Mouse (Mus musculus) intestine, postnatal 0 days (tissue): Measurements from ENCODE around the gene Cyp4f17. TPM values are rescaled to one million over a fixed set of nuclear protein-coding genes. Genes with fewer than 3 reads are reported as not detected.
A peak's percentile ranks its signal among the peaks of the same experiment; 100 is the strongest.

Source experiments
- ATAC-seq: fragments of 200-750 bp; cut with Nextera tagmentation; 2 replicates; pipeline ENCODE4 v1.8.0; 2017; ENCODE audit warnings: mild to moderate bottlenecking, moderate TSS enrichment, moderate library complexity
- H3K27ac ChIP-seq: fragments of 300-500 bp; sonication (generic); 2 replicates; pipeline ENCODE4 v1.5.1; 2014; ENCODE audit warnings: mild to moderate bottlenecking, low read depth, low read length, moderate library complexity
- H3K27me3 ChIP-seq: fragments of 300-500 bp; sonication (generic); replicated peaks from 2 replicates; pipeline ENCODE4 v1.6.1; 2014; ENCODE audit warnings: low read length, mixed read lengths; ENCODE audit not compliant: control insufficient read depth, insufficient read depth
- H3K36me3 ChIP-seq: fragments of 300-500 bp; sonication (generic); 2 replicates; pipeline ENCODE4 v1.6.1; 2014; ENCODE audit warnings: mild to moderate bottlenecking, moderate library complexity; ENCODE audit not compliant: control insufficient read depth, insufficient read depth
- H3K4me1 ChIP-seq: fragments of 300-500 bp; sonication (generic); replicated peaks from 2 replicates; pipeline ENCODE4 v1.6.1; 2014; ENCODE audit warnings: antibody characterized with exemption, low read length, mixed read lengths; ENCODE audit not compliant: control insufficient read depth, insufficient read depth
- H3K4me2 ChIP-seq: fragments of 300-500 bp; sonication (generic); replicated peaks from 2 replicates; pipeline ENCODE4 v1.6.1; 2014; ENCODE audit warnings: low read depth, mild to moderate bottlenecking, moderate library complexity
- H3K4me3 ChIP-seq: fragments of 300-500 bp; sonication (generic); 2 replicates; pipeline ENCODE4 v1.5.1; 2014; ENCODE audit warnings: low read depth, low read length
- H3K9ac ChIP-seq: fragments of 300-500 bp; sonication (generic); 2 replicates; pipeline ENCODE4 v1.6.1; 2014; ENCODE audit warnings: mild to moderate bottlenecking, low read depth, low read length
- H3K9me3 ChIP-seq: fragments of 300-500 bp; sonication (generic); 2 replicates; pipeline ENCODE4 v1.6.1; 2016; ENCODE audit warnings: mixed run types; ENCODE audit not compliant: control insufficient read depth
- CTCF ChIP-seq: sonication (generic); IDR thresholded peaks from 2 replicates; pipeline ENCODE4 v1.5.1; 2016; ENCODE audit warnings: low read depth, mild to moderate bottlenecking, control low read depth, antibody characterized with exemption, moderate library complexity
- WGBS: fragments of 180-500 bp; shearing (Covaris S2); extraction: QIAGEN DNeasy Blood & Tissue Kit; methylation state at CpG from one replicate; pipeline ENCODE4 v1.1.7; 2014; 5-methylcytosine and 5-hydroxymethylcytosine counted together
- polyA plus RNA-seq: library from polyadenylated mRNA; unstranded; fragments of >200 nt; fragmentation: Nextera tagmentation; extraction: Ambion mirVana; gene quantifications from 2 replicates; pipeline ENCODE4 v1.2.1, GENCODE M21; 2015

Gene Cyp4f17
- polyA plus RNA-seq: 1.9 and 2.7 TPM in 2 replicates

- Histone ChIP-seq H3K4me1 (peaks cover 10% of the 10 kb centered on the region; the same call in 1 of the 2 replicates), H3K27me3 (no peaks in the 10 kb centered on the region), H3K9me3 (no peaks in the 10 kb centered on the region), H3K4me3 (peak within 1 kb of the TSS; percentile 59), H3K9ac (peak within 1 kb of the TSS; percentile 62), H3K4me2 (peak within 1 kb of the TSS; percentile 90), H3K36me3 (no peaks in the 10 kb centered on the region), H3K27ac (no peak within 1 kb of the TSS)
- ATAC-seq: peak; percentile 55; the same call in 1 of the 2 replicates
- WGBS: 1% methylated on average over 30 of the region's 30 CpGs
- TF ChIP-seq CTCF: no peak
Measured at GRCm38 (mm10) chr17:32505851-32506728, at the start of gene Cyp4f17. Gene Cyp4f17, plus strand, starts transcription at chr17:32506050.

GRCm38 (mm10) chr17:32468494-32468893 lies 37.4 kb upstream of the Cyp4f17 start:
- peak; percentile 78 for ATAC-seq
- H3K4me3 ChIP-seq: no peak overlapping the region
- H3K36me3 ChIP-seq: no peaks in the 10 kb centered on the region
- no peak overlapping the region for H3K27ac ChIP-seq
- 42% methylated on average over 7 of the region's 7 CpGs for WGBS
- no peak overlapping the region for H3K9ac ChIP-seq
- no peaks in the 10 kb centered on the region for H3K9me3 ChIP-seq
- no peak for TF ChIP-seq CTCF
- H3K4me1 ChIP-seq: no peaks in the 10 kb centered on the region
- no peak overlapping the region for H3K4me2 ChIP-seq
- no peaks in the 10 kb centered on the region for H3K27me3 ChIP-seq

- Histone ChIP-seq H3K4me3 (no peak overlapping the region), H3K36me3 (no peaks in the 10 kb centered on the region), H3K27ac (no peak overlapping the region), H3K9me3 (no peaks in the 10 kb centered on the region), H3K9ac (no peak overlapping the region), H3K27me3 (no peaks in the 10 kb centered on the region), H3K4me1 (no peaks in the 10 kb centered on the region), H3K4me2 (no peak overlapping the region)
- TF ChIP-seq CTCF: no peak
- 85% methylated on average over 4 of the region's 4 CpGs for WGBS
- no peak for ATAC-seq
Measured at GRCm38 (mm10) chr17:32470795-32471194, 35.1 kb upstream of the Cyp4f17 start.

- Histone ChIP-seq H3K36me3 (no peaks in the 10 kb centered on the region), H3K4me3 (no peak overlapping the region), H3K4me2 (no peak overlapping the region), H3K9me3 (no peaks in the 10 kb centered on the region), H3K27me3 (no peaks in the 10 kb centered on the region), H3K9ac (no peak overlapping the region), H3K4me1 (no peaks in the 10 kb centered on the region), H3K27ac (no peak overlapping the region)
- WGBS: 47% methylated on average over 7 of the region's 7 CpGs
- no peak for TF ChIP-seq CTCF
- no peak for ATAC-seq
Measured at GRCm38 (mm10) chr17:32472176-32472575, 33.7 kb upstream of the Cyp4f17 start.

GRCm38 (mm10) chr17:32474954-32475560 lies 30.8 kb upstream of the Cyp4f17 start:
- TF ChIP-seq CTCF: no peak
- H3K4me3 ChIP-seq: no peak overlapping the region
- no peaks in the 10 kb centered on the region for H3K27me3 ChIP-seq
- H3K4me1 ChIP-seq: no peaks in the 10 kb centered on the region
- no peak for ATAC-seq
- no peak overlapping the region for H3K27ac ChIP-seq
- WGBS: 78% methylated on average over 5 of the region's 5 CpGs
- H3K4me2 ChIP-seq: no peak overlapping the region
- H3K9me3 ChIP-seq: no peaks in the 10 kb centered on the region
- no peak overlapping the region for H3K9ac ChIP-seq
- H3K36me3 ChIP-seq: no peaks in the 10 kb centered on the region

- Histone ChIP-seq H3K27ac (no peak overlapping the region), H3K9ac (no peak overlapping the region), H3K27me3 (peaks cover 2% of the 10 kb centered on the region; the same call in 1 of the 2 replicates), H3K4me2 (no peak overlapping the region), H3K36me3 (no peaks in the 10 kb centered on the region), H3K4me3 (no peak overlapping the region), H3K9me3 (no peaks in the 10 kb centered on the region), H3K4me1 (no peaks in the 10 kb centered on the region)
- no peak for TF ChIP-seq CTCF
- ATAC-seq: no peak
- 88% methylated on average over 1 of the region's 1 CpGs for WGBS
Measured at GRCm38 (mm10) chr17:32477204-32477603, 28.6 kb upstream of the Cyp4f17 start.
